Mouse (Mus musculus) ES-Bruce4 (cell line): Measurements from ENCODE around the gene Nin. TPM values are rescaled to one million over a fixed set of nuclear protein-coding genes. Genes with fewer than 3 reads are reported as not detected.

Experiments
- H3K27ac ChIP-seq: 2 replicates; pipeline ENCODE4 v1.5.1; 2012; ENCODE audit warnings: low read length, inconsistent platforms; ENCODE audit not compliant: insufficient read depth
- H3K27me3 ChIP-seq: 2 replicates; pipeline ENCODE4 v1.6.1; 2012; ENCODE audit warnings: mild to moderate bottlenecking, low read length, inconsistent platforms; ENCODE audit not compliant: control insufficient read depth, poor library complexity, insufficient read depth, severe bottlenecking
- H3K36me3 ChIP-seq: 2 replicates; pipeline ENCODE4 v1.6.1; 2012; ENCODE audit warnings: inconsistent platforms, mild to moderate bottlenecking, low read length, moderate library complexity; ENCODE audit not compliant: control insufficient read depth, poor library complexity, insufficient read depth, severe bottlenecking
- H3K4me1 ChIP-seq: one replicate; pipeline ENCODE4 v1.8.1; 2011; ENCODE audit warnings: low read length; ENCODE audit not compliant: control insufficient read depth, insufficient read depth
- H3K4me3 ChIP-seq: 2 replicates; pipeline ENCODE4 v1.5.1; 2011; ENCODE audit warnings: low read depth, mild to moderate bottlenecking, low read length
- H3K9ac ChIP-seq: 2 replicates; pipeline ENCODE4 v1.6.1; 2012; ENCODE audit warnings: low read depth, mild to moderate bottlenecking, inconsistent platforms; ENCODE audit not compliant: poor library complexity, severe bottlenecking
- H3K9me3 ChIP-seq: replicated peaks from 2 replicates; pipeline ENCODE4 v1.6.1; 2012; ENCODE audit warnings: mild to moderate bottlenecking, low read length, inconsistent platforms; ENCODE audit not compliant: control insufficient read depth, poor library complexity, insufficient read depth, severe bottlenecking
- CTCF ChIP-seq: IDR thresholded peaks from one replicate; pipeline ENCODE4 v1.8.1; 2011; ENCODE audit warnings: low read depth, low read length
- EP300 ChIP-seq: IDR thresholded peaks from 2 replicates; pipeline ENCODE4 v1.6.1; 2011; ENCODE audit warnings: low read depth, low read length; ENCODE audit not compliant: insufficient read depth
- POLR2A ChIP-seq: IDR thresholded peaks from one replicate; pipeline ENCODE4 v1.8.1; 2011; ENCODE audit warnings: low read length; ENCODE audit not compliant: insufficient read depth
- polyA plus RNA-seq: library from polyadenylated mRNA; stranded (reverse); fragments of >200 nt; gene quantifications from 2 replicates; pipeline ENCODE4 v1.2.4, GENCODE M21; 2011; ENCODE audit warnings: low read depth; ENCODE audit not compliant: missing spikeins, insufficient read depth, insufficient read length

Gene Nin
- polyA plus RNA-seq = 6.3 and 7.3 TPM in 2 replicates

GRCm38 (mm10) chr12:70113351-70113750 lies at the start of gene Nin:
Nin (minus strand) TSS chr12:70113717.
- H3K9ac ChIP-seq = no peak within 1 kb of the TSS
- no peaks in the 10 kb centered on the region for H3K4me1 ChIP-seq
- no peak within 1 kb of the TSS for H3K27ac ChIP-seq
- no peaks in the 10 kb centered on the region for H3K36me3 ChIP-seq
- H3K9me3 ChIP-seq = no peaks in the 10 kb centered on the region
- TF ChIP-seq EP300 = no peak
- TF ChIP-seq CTCF = no peak
- H3K4me3 ChIP-seq = no peak within 1 kb of the TSS
- 0 out of 2 replicates have a peak, but pooled peaks cover 2% of the 10 kb centered on the region for H3K27me3 ChIP-seq

DNA sequence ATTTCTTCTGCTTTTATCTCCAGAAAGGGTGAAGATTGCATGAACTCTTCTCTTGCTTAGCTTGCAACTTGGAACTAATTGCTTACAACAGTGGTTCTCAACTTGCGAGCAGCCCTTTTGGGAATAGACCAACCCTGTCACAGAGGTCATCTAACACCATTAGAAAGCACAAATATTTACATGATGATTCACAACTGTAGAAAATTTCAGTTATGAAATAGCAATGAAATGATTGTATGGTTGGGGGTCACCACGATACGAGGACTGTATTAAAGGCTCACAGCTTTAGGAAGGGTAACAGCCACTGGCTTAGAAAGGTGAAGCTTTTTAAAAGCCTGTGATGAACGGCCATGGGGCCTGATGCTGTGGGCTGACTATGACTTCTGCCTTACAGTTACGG lies 47.5 kb upstream of the Nin start:
- Histone ChIP-seq H3K36me3 (no peaks in the 10 kb centered on the region), H3K27ac (no peak overlapping the region), H3K27me3 (no peaks in the 10 kb centered on the region), H3K4me3 (no peak overlapping the region), H3K9ac (no peak overlapping the region), H3K4me1 (no peaks in the 10 kb centered on the region), H3K9me3 (no peaks in the 10 kb centered on the region)
- TF ChIP-seq EP300 (no peak), CTCF (no peak), POLR2A (no peak)

GRCm38 (mm10) chr12:70157292-70158066 lies 44.0 kb upstream of the Nin start:
- Histone ChIP-seq H3K27ac (no peak overlapping the region), H3K9me3 (no peaks in the 10 kb centered on the region), H3K36me3 (no peaks in the 10 kb centered on the region), H3K9ac (no peak overlapping the region), H3K4me1 (no peaks in the 10 kb centered on the region), H3K27me3 (no peaks in the 10 kb centered on the region), H3K4me3 (no peak overlapping the region)
- TF ChIP-seq EP300 (no peak), POLR2A (no peak), CTCF (no peak)

GRCm38 (mm10) chr12:70156222-70156621 lies 42.7 kb upstream of the Nin start:
- no peaks in the 10 kb centered on the region for H3K36me3 ChIP-seq

DNA sequence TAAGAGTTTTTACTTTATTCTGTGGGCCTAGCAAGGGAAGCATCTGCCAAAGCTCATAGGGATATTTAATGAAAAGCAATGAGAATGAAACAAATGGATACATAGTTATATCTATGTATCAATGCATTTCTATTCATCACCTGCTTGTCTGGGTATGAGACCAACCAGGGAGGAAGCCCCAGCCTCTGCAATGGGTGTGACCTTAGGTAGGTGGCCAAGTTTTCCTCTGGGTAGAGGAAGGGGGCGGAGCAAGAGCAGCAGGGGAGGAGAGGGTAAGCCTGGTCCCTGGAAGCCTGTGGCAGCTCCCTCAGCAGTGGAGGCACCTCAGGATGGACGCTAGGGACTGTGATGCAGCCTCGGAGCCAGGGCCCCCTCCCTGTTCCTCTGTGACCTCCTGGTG lies 40.3 kb upstream of the Nin start, which contains the start of gene Abhd12b:
Abhd12b (plus strand) TSS at position 301 of the 400 bp plus-strand sequence.
- TF ChIP-seq POLR2A (no peak), CTCF (no peak), EP300 (no peak)

More at GRCm38 (mm10) chr12:70156222-70156621, 42.7 kb upstream of the Nin start:
- H3K27me3 ChIP-seq = no peaks in the 10 kb centered on the region
- no peak overlapping the region for H3K9ac ChIP-seq
- no peak overlapping the region for H3K27ac ChIP-seq
- no peaks in the 10 kb centered on the region for H3K9me3 ChIP-seq
- no peak overlapping the region for H3K4me3 ChIP-seq
- TF ChIP-seq EP300 (no peak), CTCF (no peak), POLR2A (no peak)
- no peaks in the 10 kb centered on the region for H3K4me1 ChIP-seq

GRCm38 (mm10) chr12:70148631-70149265 lies 35.2 kb upstream of the Nin start:
- Histone ChIP-seq H3K4me1 (no peaks in the 10 kb centered on the region), H3K27me3 (no peaks in the 10 kb centered on the region), H3K4me3 (no peak overlapping the region), H3K36me3 (no peaks in the 10 kb centered on the region), H3K9me3 (no peaks in the 10 kb centered on the region), H3K27ac (no peak overlapping the region), H3K9ac (no peak overlapping the region)
- TF ChIP-seq POLR2A (no peak), CTCF (no peak), EP300 (no peak)

More for the DNA sequence above, 40.3 kb upstream of the Nin start, which contains the start of gene Abhd12b:
- no peaks in the 10 kb centered on the region for H3K9me3 ChIP-seq
- H3K36me3 ChIP-seq = no peaks in the 10 kb centered on the region
- H3K9ac ChIP-seq = no peak within 1 kb of the TSS
- H3K4me3 ChIP-seq = no peak within 1 kb of the TSS
- no peaks in the 10 kb centered on the region for H3K27me3 ChIP-seq
- H3K4me1 ChIP-seq = no peaks in the 10 kb centered on the region
- H3K27ac ChIP-seq = no peak within 1 kb of the TSS
